Mouse (Mus musculus) lung, postnatal 14 days (tissue): ENCODE measurements at regions not wholly inside any gene's neighbourhood (a gene's known extent, or its start where the extent isn't known, plus 50 kb on each side); places are given as distances from the start of the nearest gene placed in this dataset.
A peak's percentile ranks its signal among the peaks of the same experiment; 100 is the strongest.

ENCODE experiments used
- DNase-seq: peaks from one replicate; pipeline ENCODE4 v3.0.0; 2021

DNA sequence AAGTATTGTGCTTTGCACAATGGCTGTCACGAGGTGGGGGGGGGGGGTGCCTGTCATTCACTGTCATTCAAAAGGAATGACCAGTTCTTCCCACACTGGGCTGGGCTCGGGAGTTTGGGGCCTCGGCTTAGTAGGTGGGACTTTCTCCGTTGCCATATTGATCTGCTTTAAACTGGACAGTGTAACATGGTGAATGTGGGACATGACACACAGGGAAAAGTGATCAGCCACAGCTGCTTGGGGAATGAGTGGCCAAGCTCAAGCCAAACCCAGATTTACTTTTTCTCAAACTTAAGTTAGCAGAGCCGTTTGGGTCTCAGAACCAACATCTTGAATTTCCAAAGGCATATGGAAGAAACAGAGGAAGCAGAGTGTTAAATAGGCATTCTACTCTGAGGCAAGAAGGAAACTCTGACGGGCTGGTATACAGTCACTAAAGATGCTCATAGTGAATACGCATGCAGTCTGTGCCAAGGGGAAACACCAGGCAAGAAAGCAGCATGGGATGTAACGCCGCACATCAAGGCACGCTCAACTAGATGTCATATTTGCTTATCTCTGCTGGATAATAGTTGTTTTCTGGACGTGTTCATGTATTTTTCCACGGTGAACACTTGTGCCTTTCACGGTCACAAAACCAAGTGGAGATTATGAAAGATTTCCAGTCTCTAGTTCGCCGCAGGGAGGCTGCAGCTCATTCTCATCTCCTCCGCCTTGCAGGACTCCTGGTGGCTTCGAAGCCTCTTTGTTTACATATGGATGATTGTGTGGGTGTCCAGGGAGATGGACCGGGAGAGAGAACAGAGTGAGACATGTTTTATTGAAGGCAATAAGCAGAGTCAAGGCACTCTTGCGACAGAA is 72.3 kb upstream of the 1700024P04Rik start:
- peak; percentile 14 for DNase-seq

DNA sequence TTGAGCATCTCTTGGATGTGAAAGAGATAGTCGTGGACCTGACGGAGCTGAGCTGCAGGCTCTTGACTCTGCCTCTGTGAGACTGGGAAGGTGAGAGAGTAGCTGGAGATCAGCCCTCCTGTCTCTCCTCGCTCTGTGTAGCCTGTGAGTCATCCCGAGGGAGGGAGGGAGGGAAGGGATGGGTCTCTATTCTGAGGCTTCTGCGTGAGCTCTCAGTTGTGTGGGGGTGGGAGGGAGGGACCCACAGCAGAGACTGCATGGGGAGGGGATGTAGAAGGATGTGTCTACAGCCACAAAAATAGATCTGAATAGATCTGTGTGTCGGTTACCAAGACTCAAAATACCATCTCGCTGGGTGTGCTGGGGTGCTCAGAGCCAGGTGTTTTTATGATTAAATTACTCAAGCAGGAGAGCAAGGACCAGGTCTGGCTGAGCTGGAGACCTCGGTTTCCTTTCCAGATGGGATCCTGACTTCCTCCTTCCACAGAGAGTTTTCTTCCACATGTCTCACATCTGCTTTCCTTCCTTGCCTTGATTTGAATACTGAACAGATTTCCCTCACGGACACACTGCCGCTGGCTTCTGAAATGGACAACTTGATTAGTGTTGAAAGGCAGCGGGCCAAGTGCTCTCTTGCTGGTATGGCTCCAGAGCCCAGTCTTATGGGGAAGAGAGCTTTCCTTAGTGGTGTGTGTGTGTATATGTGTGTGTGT is 71.4 kb upstream of the 1700024P04Rik start:
- peak; percentile 51 for DNase-seq

DNA sequence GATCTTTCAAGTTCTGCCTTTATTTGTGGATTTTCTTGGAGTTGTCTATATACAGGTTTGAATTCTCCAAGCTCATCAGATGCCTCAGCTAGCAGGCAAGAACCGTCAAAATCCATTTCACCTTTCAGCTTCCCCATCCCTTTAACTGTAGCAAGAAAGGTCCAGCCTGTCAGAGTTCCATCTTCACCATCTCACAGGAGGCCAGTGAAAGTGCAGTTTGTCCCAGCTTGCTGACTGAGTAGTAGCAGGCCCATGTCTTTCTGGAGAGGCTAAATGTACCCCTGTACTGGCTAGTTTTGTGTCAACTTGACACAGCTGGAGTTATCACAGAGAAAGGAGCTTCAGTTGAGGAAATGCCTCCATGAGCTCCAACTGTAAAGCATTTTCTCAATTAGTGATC is 67.7 kb upstream of the 1700024P04Rik start:
- no peak for DNase-seq

DNA sequence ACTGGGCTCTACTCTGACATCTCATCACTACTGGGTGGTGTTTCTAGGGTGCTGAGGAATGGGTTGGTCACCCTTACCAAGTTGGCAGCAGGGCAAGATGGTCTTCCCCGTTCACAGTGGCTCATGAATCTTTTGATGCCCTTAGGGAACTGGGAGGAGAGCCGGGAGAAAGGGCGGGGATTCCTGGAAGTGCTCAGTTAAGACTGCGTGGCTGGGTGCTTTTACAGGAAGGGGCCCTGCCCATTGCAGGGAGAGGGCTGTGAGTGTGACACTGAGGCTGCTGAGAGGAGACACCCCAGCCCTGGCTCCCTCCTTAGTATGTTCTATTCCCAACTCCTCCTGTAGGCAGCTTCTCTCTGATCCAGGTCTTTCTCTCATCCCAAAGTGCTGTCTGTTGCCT is 65.3 kb upstream of the 1700024P04Rik start:
- DNase-seq, result no peak

DNA sequence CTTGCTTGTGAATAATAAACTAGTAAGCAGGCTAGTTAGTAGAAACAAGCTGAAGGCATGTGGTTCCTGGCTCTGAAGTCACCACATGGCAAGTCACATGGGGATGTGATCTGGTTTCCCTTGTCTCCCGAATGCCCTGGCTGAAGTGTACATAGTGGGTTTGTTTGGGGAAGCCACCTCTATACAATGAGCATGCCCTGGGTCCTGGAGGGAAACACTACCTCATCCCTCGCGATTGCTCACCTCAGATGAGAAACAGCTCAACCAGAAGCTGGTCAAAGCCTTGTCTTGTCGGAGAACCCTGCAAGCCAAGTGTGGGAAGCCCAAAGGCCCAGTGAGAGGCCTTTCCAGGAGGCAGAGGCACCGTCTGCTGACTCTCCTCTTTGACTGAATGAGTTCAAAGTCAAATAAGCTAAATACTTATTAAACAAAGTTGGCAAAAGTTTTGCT is 64.3 kb upstream of the 1700024P04Rik start:
- no peak for DNase-seq

DNA sequence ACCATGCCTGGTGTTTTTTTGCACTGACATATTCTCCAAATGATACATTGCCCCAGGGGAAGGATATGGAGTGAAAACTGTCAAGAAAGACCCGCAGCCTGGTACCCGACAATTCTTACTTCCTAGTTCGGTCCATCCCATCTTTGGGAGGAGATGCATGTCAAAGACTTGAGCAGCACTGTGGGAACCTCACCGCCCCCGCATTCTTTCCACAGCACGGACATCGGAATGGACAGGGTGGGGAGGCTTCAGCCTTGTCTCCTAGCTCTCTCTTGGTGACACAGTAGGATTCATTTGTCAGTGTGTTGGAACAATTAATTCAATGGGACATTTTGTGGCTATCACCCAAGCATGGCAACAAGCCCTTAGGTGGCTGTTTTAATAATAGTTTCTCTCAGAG is 62.9 kb upstream of the 1700024P04Rik start:
- DNase-seq, result no peak

DNA sequence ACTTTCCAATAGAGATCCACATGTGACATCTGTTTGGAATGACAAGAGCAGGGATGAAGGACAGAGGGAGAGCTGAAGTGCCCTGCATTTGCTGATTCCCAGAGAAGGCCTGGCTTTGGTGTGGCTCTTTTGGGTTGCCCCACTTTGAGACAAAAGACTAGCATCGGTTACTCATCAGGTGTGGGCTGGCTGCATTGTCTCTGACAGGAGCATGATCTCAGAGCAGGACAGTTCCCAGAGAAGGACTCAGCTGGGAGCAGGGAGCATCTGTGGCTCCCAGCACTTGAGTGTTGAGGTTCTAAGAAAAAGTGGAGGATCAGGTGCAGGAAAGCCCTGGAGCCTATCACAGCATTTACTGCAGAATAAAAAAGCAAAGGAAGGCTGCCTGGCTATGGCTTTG is 62.4 kb upstream of the 1700024P04Rik start:
- no peak for DNase-seq

DNA sequence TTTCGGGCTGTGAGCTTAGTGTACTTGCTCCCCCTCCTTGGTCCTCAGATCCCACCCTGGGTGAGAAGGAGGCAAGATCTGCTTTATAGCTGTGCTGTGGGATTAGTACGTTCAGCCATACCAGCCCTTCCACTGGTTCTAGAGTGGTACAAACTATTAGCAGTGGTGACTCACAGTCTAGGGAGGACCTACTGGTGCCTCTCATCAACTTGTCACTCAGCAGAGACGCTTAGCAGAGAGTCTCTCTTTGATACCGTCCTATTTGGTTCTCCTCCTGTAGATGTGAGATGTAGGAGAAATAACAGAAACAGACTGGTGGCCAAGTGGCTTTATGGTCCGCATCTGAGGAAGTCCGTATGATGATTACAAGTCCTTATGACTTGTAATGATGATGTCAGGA is 57.7 kb upstream of the 1700024P04Rik start:
- DNase-seq, result no peak

DNA sequence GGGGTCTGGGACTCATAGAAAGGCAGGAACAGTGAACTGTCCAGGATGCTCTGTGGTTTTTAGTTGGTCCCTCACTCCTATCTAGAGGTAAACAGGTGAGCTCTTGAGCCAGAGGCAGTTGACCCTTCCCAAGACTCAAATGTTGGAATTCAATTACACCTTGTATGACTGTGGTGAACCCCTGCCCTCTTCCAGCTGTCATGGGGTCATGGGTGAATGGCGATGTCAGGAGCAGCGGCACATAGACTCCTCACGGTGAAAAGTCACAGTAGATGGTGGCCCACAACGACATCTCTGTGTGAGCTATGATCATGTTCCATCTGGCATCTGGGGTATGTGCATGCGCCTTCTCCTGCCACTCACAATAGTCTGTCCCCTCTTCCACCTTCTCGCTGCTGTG is 56.9 kb upstream of the 1700024P04Rik start:
- no peak for DNase-seq

DNA sequence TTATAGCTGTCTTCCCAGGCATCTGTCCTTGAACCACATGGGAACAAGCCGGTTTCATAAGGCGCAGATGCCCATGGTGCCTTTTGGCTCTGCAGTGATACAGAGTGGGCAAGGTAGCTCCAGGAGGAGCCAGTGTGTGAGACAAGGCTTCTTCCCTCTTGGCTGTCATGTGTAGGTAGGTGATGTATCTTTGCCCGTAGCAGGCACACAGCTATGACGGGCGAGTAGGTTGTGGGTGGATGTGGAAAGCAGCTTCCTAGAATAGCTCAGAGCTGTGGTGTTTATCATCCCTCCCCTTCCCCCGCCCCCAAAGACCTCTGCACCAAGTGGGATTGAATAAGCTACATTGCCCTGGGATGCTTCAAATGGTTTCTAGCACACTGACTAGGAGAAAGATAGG is 56.5 kb upstream of the 1700024P04Rik start:
- DNase-seq, result no peak

DNA sequence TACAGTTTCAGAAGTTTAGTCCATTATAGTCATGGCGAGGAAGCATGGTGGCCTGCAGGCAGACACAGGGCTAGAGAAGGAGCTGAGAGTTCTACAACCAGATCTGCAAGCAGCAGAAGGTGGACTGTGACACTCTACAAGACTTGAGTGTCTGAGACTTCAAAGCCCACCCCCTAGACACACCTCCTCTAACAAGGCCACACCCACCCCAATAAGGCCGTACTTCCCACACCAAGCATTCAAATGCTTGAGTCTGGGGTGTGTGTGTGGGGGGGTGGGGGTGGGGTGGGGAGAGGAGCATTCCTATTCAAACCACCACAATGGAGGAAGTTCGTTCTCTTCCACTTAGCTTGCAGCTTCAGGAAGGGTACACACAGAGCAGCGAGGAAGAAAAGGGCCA is 55.8 kb upstream of the 1700024P04Rik start:
- no peak for DNase-seq

DNA sequence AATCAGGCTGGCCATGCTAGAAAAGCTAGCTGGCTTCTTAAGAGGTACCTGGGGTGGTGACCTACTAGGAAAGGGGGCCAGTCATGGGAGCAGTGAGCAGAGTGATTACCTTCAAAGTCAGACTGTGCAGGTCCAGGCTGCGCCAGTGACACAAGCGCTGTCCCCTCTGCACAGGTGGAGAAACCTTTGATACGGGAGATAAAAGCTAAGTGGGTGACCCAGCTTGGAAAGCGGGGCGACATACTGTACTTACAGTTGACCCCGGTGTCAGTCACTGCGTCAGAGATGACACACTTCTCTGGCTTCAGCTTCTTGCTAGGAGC is 54.7 kb upstream of the 1700024P04Rik start:
- DNase-seq, result no peak

DNA sequence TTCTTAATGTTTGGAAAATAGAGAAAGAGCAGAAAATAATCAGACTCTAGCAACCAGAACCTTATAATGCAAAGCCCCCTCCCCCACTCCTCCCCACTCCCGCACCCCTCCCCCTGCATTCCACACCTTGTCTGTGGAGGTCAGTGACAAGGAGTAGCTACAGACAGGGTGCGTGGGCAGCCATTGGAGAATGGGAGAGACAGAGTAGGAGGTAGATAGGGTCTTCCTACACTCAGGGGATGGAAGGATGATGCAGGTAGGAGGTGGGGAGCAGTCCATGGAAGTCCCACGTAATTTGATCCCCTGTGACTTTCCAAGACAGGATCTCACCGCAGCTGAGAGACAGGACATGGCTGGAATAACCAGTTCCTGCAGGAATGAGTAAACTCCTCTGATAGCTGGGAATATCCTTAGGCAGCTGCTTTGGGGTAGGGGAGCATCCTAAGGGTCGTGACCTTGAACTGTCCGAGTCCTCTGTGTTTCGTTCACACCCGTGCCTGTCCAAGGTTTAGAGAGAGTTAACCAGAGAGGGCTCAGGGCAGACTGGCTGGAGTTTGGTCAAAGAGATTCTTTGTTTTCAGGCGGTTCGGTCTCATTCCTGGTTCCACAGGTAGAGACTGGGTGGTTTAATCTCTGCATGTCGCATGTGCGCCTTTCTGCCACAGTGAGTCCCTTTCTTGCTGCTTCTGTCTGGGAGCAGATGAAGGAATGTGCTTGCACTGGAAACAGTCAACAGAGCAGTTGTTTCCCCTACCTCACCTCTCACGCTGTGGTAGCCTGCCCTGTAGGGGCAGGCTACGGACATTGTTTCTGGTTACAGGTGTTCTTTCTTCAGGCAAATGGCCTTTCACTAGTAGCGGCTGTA is 54.1 kb upstream of the 1700024P04Rik start:
- DNase-seq, result no peak

DNA sequence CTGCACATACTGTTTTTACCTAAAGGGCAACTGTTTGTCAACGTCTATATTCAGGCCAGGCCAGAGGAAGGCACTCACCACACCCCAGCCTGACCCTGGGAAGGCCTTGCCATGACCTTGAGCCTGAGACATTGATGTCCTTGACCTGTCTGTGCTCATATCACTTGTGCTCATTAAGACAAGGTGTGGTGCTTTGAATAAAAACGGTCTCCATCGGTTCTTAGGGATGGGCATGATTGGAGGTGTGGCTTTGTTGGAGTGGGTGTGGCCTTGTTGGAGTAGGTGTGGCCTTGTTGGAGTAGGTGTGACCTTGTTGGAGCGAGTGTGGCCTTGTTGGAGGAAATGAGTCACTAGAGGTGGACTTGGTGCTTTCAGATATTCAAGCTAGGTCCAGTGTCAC is 52.8 kb upstream of the 1700024P04Rik start:
- no peak for DNase-seq
